Mouse (Mus musculus) liver, postnatal 0 days (tissue): ENCODE measurements around the gene Tldc1. TPM values are rescaled to one million over a fixed set of nuclear protein-coding genes. Genes with fewer than 3 reads are reported as not detected.
A peak's percentile ranks its signal among the peaks of the same experiment; 100 is the strongest.

Source experiments
- ATAC-seq: fragments of 200-750 bp; cut with Nextera tagmentation; 2 replicates; pipeline ENCODE4 v1.8.0; 2017; ENCODE audit warnings: mild to moderate bottlenecking, moderate library complexity
- DNase-seq: peaks from one replicate; pipeline ENCODE4 v3.0.0-alpha.2; 2016
- H3K27ac ChIP-seq: fragments of 300-500 bp; sonication (generic); 2 replicates; pipeline ENCODE4 v1.5.1; 2014; ENCODE audit warnings: antibody characterized with exemption, moderate library complexity, mild to moderate bottlenecking, low read depth
- H3K27me3 ChIP-seq: fragments of 300-500 bp; sonication (generic); 2 replicates; pipeline ENCODE4 v1.6.1; 2014; ENCODE audit warnings: low read length, control low read depth, mixed read lengths; ENCODE audit not compliant: insufficient read depth
- H3K36me3 ChIP-seq: fragments of 300-500 bp; sonication (generic); replicated peaks from 2 replicates; pipeline ENCODE4 v1.6.1; 2014; ENCODE audit warnings: mild to moderate bottlenecking, control low read depth, low read length, moderate library complexity, mixed read lengths; ENCODE audit not compliant: insufficient read depth
- H3K4me1 ChIP-seq: fragments of 300-500 bp; sonication (generic); 2 replicates; pipeline ENCODE4 v1.6.1; 2014; ENCODE audit warnings: antibody characterized with exemption, mild to moderate bottlenecking, control low read depth; ENCODE audit not compliant: insufficient read depth
- H3K4me2 ChIP-seq: fragments of 300-500 bp; sonication (generic); 2 replicates; pipeline ENCODE4 v1.6.1; 2014; ENCODE audit warnings: low read depth, mild to moderate bottlenecking, low read length, moderate library complexity, mixed read lengths
- H3K4me3 ChIP-seq: fragments of 300-500 bp; sonication (generic); 2 replicates; pipeline ENCODE4 v1.5.1; 2014; ENCODE audit warnings: low read depth, low read length
- H3K9ac ChIP-seq: fragments of 300-500 bp; sonication (generic); replicated peaks from 2 replicates; pipeline ENCODE4 v1.6.1; 2014; ENCODE audit warnings: mild to moderate bottlenecking, moderate library complexity
- H3K9me3 ChIP-seq: fragments of 300-500 bp; sonication (generic); 2 replicates; pipeline ENCODE4 v1.6.1; 2016; ENCODE audit warnings: mild to moderate bottlenecking, control low read depth, low read length, mixed read lengths
- CTCF ChIP-seq: sonication (generic); IDR thresholded peaks from 2 replicates; pipeline ENCODE4 v1.5.1; 2016; ENCODE audit warnings: antibody characterized with exemption, low read depth
- EP300 ChIP-seq: IDR thresholded peaks from 2 replicates; pipeline ENCODE4 v1.6.1; 2016; ENCODE audit warnings: antibody characterized with exemption, low read depth, mild to moderate bottlenecking
- WGBS: fragments of 180-500 bp; shearing (Covaris S2); extraction: QIAGEN DNeasy Blood & Tissue Kit; methylation state at CpG from one replicate; pipeline ENCODE4 v1.1.7; 2014; ENCODE audit not compliant: insufficient replicate concordance; 5-methylcytosine and 5-hydroxymethylcytosine counted together
- polyA plus RNA-seq: library from polyadenylated mRNA; unstranded; fragments of >200 nt; fragmentation: Nextera tagmentation; extraction: Ambion mirVana; gene quantifications from 2 replicates; pipeline ENCODE4 v1.2.1, GENCODE M21; 2015

The Tldc1 gene
- polyA plus RNA-seq, 1 experiment from 2014 or later: 4.6 TPM

- ATAC-seq (no peak), DNase-seq (no peak)
- TF ChIP-seq CTCF (no peak), EP300 (no peak)
- Histone ChIP-seq H3K27me3 (no peaks in the 10 kb centered on the region), H3K4me3 (no peak overlapping the region), H3K36me3 (no peaks in the 10 kb centered on the region), H3K9ac (no peak overlapping the region), H3K27ac (no peak overlapping the region), H3K4me1 (peaks cover 8% of the 10 kb centered on the region), H3K4me2 (no peak overlapping the region), H3K9me3 (no peaks in the 10 kb centered on the region)
- WGBS: 61% methylated on average over 3 of the region's 3 CpGs
Observed at GRCm38 (mm10) chr8:119786871-119787270, 8.7 kb upstream of the Tldc1 start.

GRCm38 (mm10) chr8:119785764-119786405 lies 7.7 kb upstream of the Tldc1 start:
- no peak for TF ChIP-seq EP300
- TF ChIP-seq CTCF: no peak
- DNase-seq (no peak), ATAC-seq (no peak)
- no peak overlapping the region for H3K4me2 ChIP-seq
- H3K27me3 ChIP-seq: no peaks in the 10 kb centered on the region
- H3K4me1 ChIP-seq: peaks cover under 1% of the 10 kb centered on the region; the same call in 1 of the 2 replicates
- H3K4me3 ChIP-seq: no peak overlapping the region
- H3K9me3 ChIP-seq: no peaks in the 10 kb centered on the region
- H3K36me3 ChIP-seq: no peaks in the 10 kb centered on the region
- no peak overlapping the region for H3K27ac ChIP-seq
- no peak overlapping the region for H3K9ac ChIP-seq
- WGBS: 61% methylated on average over 18 of the region's 18 CpGs

GRCm38 (mm10) chr8:119784676-119785075 lies 6.5 kb upstream of the Tldc1 start:
- ATAC-seq: no peak
- Histone ChIP-seq H3K9ac (no peak overlapping the region), H3K36me3 (no peaks in the 10 kb centered on the region), H3K4me2 (no peak overlapping the region), H3K4me1 (no peaks in the 10 kb centered on the region), H3K9me3 (no peaks in the 10 kb centered on the region), H3K27me3 (no peaks in the 10 kb centered on the region), H3K4me3 (no peak overlapping the region), H3K27ac (peak overlapping the region; percentile 60; the same call in 1 of the 2 replicates)
- no peak for TF ChIP-seq CTCF
- TF ChIP-seq EP300: no peak
- 59% methylated on average over 7 of the region's 7 CpGs for WGBS
- no peak for DNase-seq

- Histone ChIP-seq H3K9ac (no peak overlapping the region), H3K4me2 (peak overlapping the region; percentile 13), H3K4me1 (no peaks in the 10 kb centered on the region), H3K9me3 (no peaks in the 10 kb centered on the region), H3K27me3 (no peaks in the 10 kb centered on the region), H3K36me3 (no peaks in the 10 kb centered on the region), H3K4me3 (no peak overlapping the region), H3K27ac (peak overlapping the region; percentile 60)
- no peak for TF ChIP-seq CTCF
- TF ChIP-seq EP300: no peak
- WGBS: 42% methylated on average over 9 of the region's 9 CpGs
- ATAC-seq (peak; percentile 19; the same call in 1 of the 2 replicates), DNase-seq (peak; percentile 51)
Observed at GRCm38 (mm10) chr8:119784141-119784574, 5.9 kb upstream of the Tldc1 start.

GRCm38 (mm10) chr8:119783579-119783978 lies 5.4 kb upstream of the Tldc1 start:
- ATAC-seq (no peak), DNase-seq (no peak)
- Histone ChIP-seq H3K27ac (peak overlapping the region; percentile 60), H3K9ac (no peak overlapping the region), H3K9me3 (no peaks in the 10 kb centered on the region), H3K4me3 (no peak overlapping the region), H3K4me1 (peaks cover 6% of the 10 kb centered on the region), H3K4me2 (peak overlapping the region; percentile 13), H3K36me3 (no peaks in the 10 kb centered on the region), H3K27me3 (no peaks in the 10 kb centered on the region)
- 46% methylated on average over 6 of the region's 6 CpGs for WGBS
- TF ChIP-seq CTCF: no peak
- no peak for TF ChIP-seq EP300

GRCm38 (mm10) chr8:119782715-119783114 lies 4.5 kb upstream of the Tldc1 start:
- Histone ChIP-seq H3K4me2 (no peak overlapping the region), H3K27me3 (no peaks in the 10 kb centered on the region), H3K27ac (no peak overlapping the region), H3K4me1 (peaks cover 9% of the 10 kb centered on the region), H3K36me3 (no peaks in the 10 kb centered on the region), H3K4me3 (no peak overlapping the region), H3K9me3 (no peaks in the 10 kb centered on the region), H3K9ac (no peak overlapping the region)
- 6% methylated on average over 5 of the region's 5 CpGs for WGBS
- peak; percentile 76 for DNase-seq
- ATAC-seq: no peak
- peak; percentile 94 for TF ChIP-seq CTCF
- no peak for TF ChIP-seq EP300
